8 mouse cellular contexts compared by ENCODE assay signal in the genomic region with DNA sequence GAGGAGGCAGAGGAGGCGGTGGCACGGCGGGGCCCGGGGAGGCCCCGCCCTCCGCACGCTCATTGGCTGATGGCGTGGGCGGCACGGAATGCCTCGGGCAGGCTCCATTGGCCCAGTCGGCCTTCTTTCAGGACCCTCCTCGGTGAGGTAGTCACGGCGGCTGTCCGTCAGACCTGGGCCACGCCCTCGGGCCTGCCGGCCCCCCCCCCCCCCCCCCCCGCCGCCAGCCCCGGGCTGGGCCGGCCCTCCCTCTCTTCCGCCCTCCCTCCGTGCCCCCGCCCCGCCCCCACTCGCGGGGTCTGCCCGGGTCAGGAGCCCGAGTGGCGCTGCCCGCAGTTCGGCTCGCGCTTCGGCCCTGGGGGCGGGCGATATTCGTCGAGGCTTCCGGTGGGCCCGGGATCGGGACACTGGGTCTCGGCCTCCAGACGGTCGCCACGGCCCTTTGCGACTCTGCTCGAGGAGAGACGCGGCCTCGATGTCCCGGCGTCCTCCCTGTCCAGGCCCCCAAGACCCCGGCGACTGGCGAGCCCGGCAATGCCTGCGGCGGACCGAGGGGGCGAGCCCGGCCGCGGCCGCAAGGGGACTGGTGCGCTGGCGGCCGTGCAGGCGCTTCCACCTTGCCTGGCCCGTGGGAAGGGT. TPM values are rescaled to one million over a fixed set of nuclear protein-coding genes. Genes with fewer than 3 reads are reported as not detected.
DNase-seq lines count a peak whose midpoint lies in the region; ATAC-seq lines count a peak whose summit lies in the region.
"Not testable (repeated sequence)": the region's sequence is repeated elsewhere in the genome, so short reads cannot be mapped to it uniquely, and the experiment has no call there.

TSS of gene Zmym5 (minus strand) at position 16 of the 639 bp plus-strand sequence.

- peak; percentile 99 for ATAC-seq in hindbrain, embryonic 12.5 days (ENCODE audit: low FRiP score)

- H3K4me1 ChIP-seq in hindbrain, embryonic 12.5 days = peaks cover 17% of the 10 kb centered on the region

- not testable (repeated sequence) for H3K27me3 ChIP-seq in hindbrain, embryonic 12.5 days

- not testable (repeated sequence) for H3K36me3 ChIP-seq in hindbrain, embryonic 12.5 days

- not testable (repeated sequence) for H3K9me3 ChIP-seq in hindbrain, embryonic 12.5 days (replicated peaks)

- under 1% methylated on average over 46 of the region's 72 CpGs for WGBS in hindbrain, embryonic 12.5 days

- peak within 1 kb of the TSS; percentile 73 for H3K4me3 ChIP-seq in hindbrain, embryonic 12.5 days

- peak within 1 kb of the TSS; percentile 66 for H3K4me2 ChIP-seq in hindbrain, embryonic 12.5 days (replicated peaks)

- DNase-seq in Muller cell, postnatal 12 days (ENCODE audit: inconsistent ontology term) = peak; percentile 94
- DNase-seq in cerebellum, postnatal 10 days = peak; percentile 91 to 96
- peak; percentile 89 to 93 for DNase-seq in frontal cortex, postnatal 10 days (ENCODE audit: low spot score in 2 of 2)
- DNase-seq in layer of hippocampus, postnatal 25 days (ENCODE audit: extremely low spot score in 1 of 2, low spot score in 1 of 2) = peak; percentile 62 to 75
- DNase-seq in lung, postnatal 14 days = peak; percentile 79
- peak; percentile 90 for DNase-seq in ovary, postnatal 36 days (ENCODE audit: low spot score)
- DNase-seq in thymus, postnatal 25 days = peak; percentile 86

- H3K9ac ChIP-seq in hindbrain, embryonic 12.5 days = peak within 1 kb of the TSS; percentile 86

- H3K27ac ChIP-seq in hindbrain, embryonic 12.5 days = peak within 1 kb of the TSS; percentile 97

RNA-seq across cellular contexts. Expression of gene Zmym5, which starts in this region (rescaled TPM):
- 35.5 and 35.8 TPM in 2 replicates for polyA plus RNA-seq in hindbrain, embryonic 12.5 days (2016; fragmentation: Nextera tagmentation; extraction: Ambion mirVana)
- 10 to 100 TPM; 24.9 to 29.2 TPM for total RNA-seq in layer of hippocampus, postnatal 25 days (2021)

Comparison
In these comparisons a context has a peak if more than half of its experiments do, and no peak if none do; other contexts are left out.
1. Peak in every context shown above with its lines: DNase-seq, ATAC-seq, H3K4me3 ChIP-seq and H3K27ac ChIP-seq.